Mouse (Mus musculus) embryo, embryonic 11.5 days (tissue): ENCODE measurements at regions not wholly inside any gene's neighbourhood (a gene's known extent, or its start where the extent isn't known, plus 50 kb on each side); places are given as distances from the start of the nearest gene placed in this dataset.

Experiments used
- DNase-seq: peaks from one replicate; pipeline ENCODE4 v3.0.0-alpha.2; 2012; ENCODE audit warnings: low read depth, low spot score

DNA sequence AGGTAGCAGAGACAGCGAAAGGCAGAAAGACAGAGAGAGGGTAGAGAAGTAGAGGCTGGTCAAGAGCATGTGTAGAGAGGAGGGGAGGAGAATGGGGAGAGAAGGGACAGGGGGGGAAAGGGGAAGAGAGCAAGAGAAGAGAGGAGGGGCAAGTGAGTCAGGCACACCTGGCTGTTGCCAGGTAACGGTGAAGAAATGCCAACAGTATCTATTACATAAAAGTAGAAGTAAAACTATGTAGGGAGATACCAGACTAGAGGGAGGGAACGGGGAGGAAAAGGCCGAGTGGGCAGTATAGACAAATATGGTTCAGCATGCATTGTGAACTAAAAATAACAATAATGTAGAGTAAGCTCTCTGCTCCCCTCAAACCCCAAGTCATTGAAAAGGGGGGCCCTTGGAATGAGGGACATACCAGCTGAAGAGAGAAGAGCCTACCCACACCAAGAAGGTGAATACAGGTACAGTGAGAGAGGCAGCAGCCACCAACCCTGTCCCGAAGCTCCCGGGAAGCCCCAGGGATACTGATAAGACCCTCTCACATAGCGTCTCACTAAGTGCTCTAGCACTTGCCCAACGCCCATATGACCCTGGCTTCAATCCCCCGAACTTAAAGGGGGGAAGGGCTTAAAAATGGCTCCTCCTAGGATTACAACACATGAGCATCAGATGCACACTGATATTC lies 56.0 kb upstream of the Hs6st1 start:
- no peak for DNase-seq

GRCm38 (mm10) chr1:36013823-36014341 lies 54.3 kb upstream of the Hs6st1 start:
- no peak for DNase-seq

GRCm38 (mm10) chr1:36014372-36014771 lies 53.8 kb upstream of the Hs6st1 start:
- DNase-seq, result no peak

- DNase-seq, result no peak
Measured at GRCm38 (mm10) chr1:36015210-36015609, 53.0 kb upstream of the Hs6st1 start.

DNA sequence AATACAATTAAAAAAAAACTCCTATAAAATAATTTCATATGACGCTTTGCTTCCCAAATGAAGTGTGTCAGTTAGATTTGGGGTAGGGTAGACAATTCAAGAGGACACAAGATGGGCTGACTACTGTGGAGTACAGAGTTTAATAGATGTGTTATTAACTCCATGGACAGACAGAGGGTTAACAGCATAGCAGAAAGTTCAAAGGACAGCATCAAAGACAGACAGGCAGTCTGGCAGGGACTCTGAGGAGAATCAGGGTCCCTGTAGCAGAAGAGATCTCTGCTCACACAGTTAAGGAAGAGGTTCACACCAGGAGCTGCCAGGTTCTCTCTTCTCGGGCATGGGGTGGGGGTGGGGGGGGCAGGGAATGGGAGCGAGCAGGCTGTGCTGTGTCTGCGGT lies 51.6 kb upstream of the Hs6st1 start:
- DNase-seq, result no peak

- DNase-seq, result peak; percentile 57
Measured at GRCm38 (mm10) chr1:36017061-36017461, 51.1 kb upstream of the Hs6st1 start.

DNA sequence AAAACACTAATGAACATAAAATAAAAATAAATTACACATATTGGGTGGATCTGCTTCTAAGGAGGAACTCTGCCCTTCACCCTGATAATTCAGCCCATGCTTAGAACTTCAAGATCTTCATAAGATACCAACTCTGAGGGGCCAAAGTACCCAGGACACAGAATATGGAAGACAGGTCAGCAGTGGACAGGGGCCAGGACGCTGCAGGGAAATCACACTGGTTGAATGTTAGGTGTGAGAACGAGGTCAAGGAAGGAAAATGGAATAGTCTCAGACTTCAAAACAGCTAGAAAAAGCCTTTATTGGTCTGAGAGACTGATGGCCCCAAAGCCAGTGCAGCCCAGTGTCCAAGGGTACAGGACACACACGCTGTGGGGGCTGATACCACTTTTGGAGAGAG lies 50.5 kb upstream of the Hs6st1 start:
- DNase-seq, result no peak
